Mouse (Mus musculus) central nervous system, embryonic 18 days (tissue): Measurements from ENCODE around the gene Lmf1. TPM values are rescaled to one million over a fixed set of nuclear protein-coding genes. Genes with fewer than 3 reads are reported as not detected.

Experiments
- polyA plus RNA-seq: library from polyadenylated mRNA; depleted of rRNA; stranded (reverse); fragments of >200 nt; gene quantifications from 2 replicates; pipeline ENCODE4 v1.2.3, GENCODE M21; 2012; rRNA removed

Lmf1 gene
- polyA plus RNA-seq = 9.8 and 11.4 TPM in 2 replicates

DNA sequence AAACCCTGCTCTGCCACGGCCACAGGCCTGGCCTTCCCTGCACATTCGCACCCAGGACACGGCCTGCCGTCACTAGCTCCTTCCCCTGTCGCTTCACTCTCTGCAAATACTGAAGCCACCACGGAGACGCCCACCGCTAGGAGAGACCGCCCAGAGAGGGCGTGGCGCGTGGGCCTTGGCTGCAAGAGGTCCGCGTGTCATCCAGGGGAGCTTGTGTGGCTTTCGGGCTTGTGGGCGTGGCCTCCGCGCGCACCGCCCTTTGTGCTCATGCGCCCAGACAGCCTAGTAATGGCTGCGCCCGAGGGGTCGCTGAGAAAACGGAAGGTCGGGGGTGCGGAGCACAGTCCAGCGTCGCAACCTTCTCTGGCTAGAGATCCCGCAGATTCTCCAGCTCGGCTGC lies at the start of gene Lmf1:
Gene Lmf1, plus strand, starts transcription at position 166 of the 400 bp plus-strand sequence.

DNA sequence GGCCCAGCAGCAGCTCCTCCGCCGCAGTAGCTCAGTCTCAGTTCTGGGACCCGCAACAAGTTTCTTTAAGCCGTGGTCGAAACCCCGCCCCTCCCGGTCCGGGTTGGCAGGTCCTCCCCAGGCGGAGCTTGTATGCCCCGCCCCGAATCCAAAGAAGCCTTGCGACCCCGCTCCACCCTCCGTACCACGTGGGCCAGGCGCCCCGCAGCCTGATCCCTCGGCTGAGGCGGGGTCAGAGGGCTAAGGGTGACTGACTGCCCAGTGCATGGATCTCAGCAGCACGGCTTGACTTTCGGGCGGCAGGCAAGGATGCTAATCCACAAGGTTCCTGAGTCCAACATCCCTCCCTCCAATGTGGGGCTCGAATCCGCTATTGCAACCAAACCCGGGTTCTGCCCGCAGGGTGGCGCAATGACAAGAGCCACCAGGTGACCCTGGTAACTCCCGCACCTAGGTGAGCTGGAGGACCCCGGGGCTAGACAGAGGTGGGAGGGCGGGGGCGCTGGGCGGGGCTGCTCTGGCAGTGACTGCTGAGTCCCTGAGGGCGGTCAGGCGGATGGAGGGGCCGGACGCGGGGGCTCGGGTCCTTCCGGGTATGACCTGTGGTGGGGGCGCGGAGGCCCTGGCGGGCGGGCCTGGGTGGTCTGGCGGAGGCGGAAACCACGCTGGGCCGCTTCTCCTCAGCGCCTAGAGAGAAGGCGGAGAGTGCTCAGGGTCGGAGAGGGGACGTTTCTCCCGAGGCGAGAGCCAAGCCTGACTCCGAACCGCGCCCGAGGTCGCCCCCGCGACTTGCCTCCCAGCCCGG lies 8.0 kb upstream of the Lmf1 start, which contains the start of gene Sox8:
Gene Sox8, minus strand, starts transcription at position 39 of the 805 bp plus-strand sequence.

Other genes with a start within 250 kb of the Lmf1 start
- gene Tpsab1, start 233.5 kb upstream of the Lmf1 start, polyA plus RNA-seq = 0.08 TPM in 1 of 2 replicates, not detected in the other
- 0.76 and 2.8 TPM in 2 replicates for gene Tpsb2, start 212.8 kb upstream of the Lmf1 start, polyA plus RNA-seq
- 0.10 and 0.11 TPM in 2 replicates for gene Tpsg1, start 209.8 kb upstream of the Lmf1 start, polyA plus RNA-seq
- 87.9 and 99.5 TPM in 2 replicates for gene Cacna1h, start 145.3 kb upstream of the Lmf1 start, polyA plus RNA-seq
- 1.6 and 1.9 TPM in 2 replicates for gene Tekt4, start 124.5 kb upstream of the Lmf1 start, polyA plus RNA-seq
- 0.82 and 0.89 TPM in 2 replicates for gene Sstr5, start 81.8 kb upstream of the Lmf1 start, polyA plus RNA-seq
- gene Sox8, start 8.4 kb upstream of the Lmf1 start, polyA plus RNA-seq = 16.0 and 21.7 TPM in 2 replicates
- gene Gng13, start 138.1 kb downstream of the Lmf1 start, polyA plus RNA-seq = 8.3 and 8.7 TPM in 2 replicates
- gene Chtf18, start 148.3 kb downstream of the Lmf1 start, polyA plus RNA-seq = 5.9 and 6.7 TPM in 2 replicates
- 47.6 and 50.8 TPM in 2 replicates for gene Rpusd1, start 148.6 kb downstream of the Lmf1 start, polyA plus RNA-seq
- 0.15 and 0.17 TPM in 2 replicates for gene Mslnl, start 157.0 kb downstream of the Lmf1 start, polyA plus RNA-seq
- 1.6 and 32.1 TPM in 2 replicates for gene Msln, start 175.3 kb downstream of the Lmf1 start, polyA plus RNA-seq
- gene Narfl, start 194.7 kb downstream of the Lmf1 start, polyA plus RNA-seq = 26.8 and 27.4 TPM in 2 replicates
- gene Haghl, start 206.6 kb downstream of the Lmf1 start, polyA plus RNA-seq = 211 and 212 TPM in 2 replicates
- 0.12 and 0.13 TPM in 2 replicates for gene Ccdc78, start 207.5 kb downstream of the Lmf1 start, polyA plus RNA-seq
- gene Fam173a, start 213.8 kb downstream of the Lmf1 start, polyA plus RNA-seq = 106 and 118 TPM in 2 replicates
- 0.33 and 0.57 TPM in 2 replicates for gene AC134908.4, start 216.6 kb downstream of the Lmf1 start, polyA plus RNA-seq
- gene Metrn, start 218.1 kb downstream of the Lmf1 start, polyA plus RNA-seq = 90.6 and 111 TPM in 2 replicates
- gene Fbxl16, start 230.0 kb downstream of the Lmf1 start, polyA plus RNA-seq = 79.5 and 95.0 TPM in 2 replicates
- 42.3 and 44.7 TPM in 2 replicates for gene Wdr24, start 244.5 kb downstream of the Lmf1 start, polyA plus RNA-seq
- gene Jmjd8, start 249.8 kb downstream of the Lmf1 start, polyA plus RNA-seq = 61.3 and 66.9 TPM in 2 replicates